Mouse (Mus musculus) CD8-positive naive resting alpha-beta T cell, adult 57 days (primary cell): ENCODE data around the gene Synpr. TPM values are rescaled to one million over a fixed set of nuclear protein-coding genes. Genes with fewer than 3 reads are reported as not detected.

ENCODE experiments used
- total RNA-seq: library from RNA; stranded (reverse); gene quantifications from one replicate; pipeline ENCODE4 v1.2.4, GENCODE M21; 2023

Gene Synpr
- not detected for total RNA-seq

DNA sequence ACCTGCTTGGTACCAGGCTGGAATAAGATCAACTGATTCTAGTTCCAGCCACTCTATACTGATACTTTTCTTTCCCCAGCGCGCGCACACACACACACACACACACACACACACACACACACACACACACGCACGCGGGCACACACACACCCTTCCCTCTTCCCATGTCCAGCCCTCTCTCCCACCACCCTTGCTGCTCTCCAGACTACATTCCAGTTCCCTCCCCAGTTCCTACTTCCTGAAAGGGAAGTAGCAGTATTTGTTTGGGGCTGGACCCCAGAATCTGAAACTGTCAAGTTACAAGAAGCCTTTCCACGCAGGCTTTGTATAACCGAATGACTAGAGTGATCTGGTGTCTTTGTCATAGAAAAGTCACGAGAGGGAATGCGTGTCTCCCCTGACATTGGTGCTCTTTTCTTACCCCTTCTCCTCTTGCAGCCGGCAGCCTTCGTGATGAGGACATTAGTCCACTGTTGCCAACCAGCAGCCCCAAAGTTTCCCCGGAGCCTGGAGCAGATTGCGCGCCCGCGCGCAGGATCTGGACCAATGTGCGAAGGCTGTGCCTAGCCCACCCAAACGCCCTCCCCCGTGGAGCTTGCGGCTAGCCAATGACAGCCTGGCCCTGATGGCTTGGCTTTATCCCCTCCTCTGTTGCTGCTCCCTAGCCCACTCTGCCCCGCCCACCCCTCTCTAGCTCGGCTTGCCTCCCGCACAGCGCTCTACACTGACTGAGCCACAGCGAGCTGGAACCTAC lies at the start of gene Synpr:
Gene Synpr (plus strand): TSS at position 690 of the 754 bp plus-strand sequence.

